Comparison of ENCODE assay signal across 34 mouse cellular contexts in the genomic region with DNA sequence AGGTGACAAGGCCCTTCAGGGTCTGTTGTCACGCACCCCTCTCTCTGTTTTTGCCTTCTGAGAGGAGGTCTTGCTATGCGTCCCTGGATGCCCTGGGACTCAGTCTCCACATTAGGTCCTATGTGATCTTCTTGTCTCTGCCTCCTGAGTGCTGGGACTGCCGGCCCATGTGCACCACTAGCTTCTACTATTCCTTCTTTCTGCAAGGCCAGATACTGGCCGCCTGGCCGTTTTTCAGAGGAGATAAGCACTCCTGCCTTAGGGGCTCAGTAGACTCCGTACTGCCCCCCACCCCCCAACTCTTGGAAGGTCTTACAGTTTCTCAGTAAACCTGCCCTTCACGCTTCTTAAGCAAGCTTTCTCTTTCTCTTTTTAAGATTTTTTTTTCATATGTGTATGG. TPM values are rescaled to one million over a fixed set of nuclear protein-coding genes. Genes with fewer than 3 reads are reported as not detected.
A peak's percentile ranks its signal among the peaks of the same experiment; 100 is the strongest.
DNase-seq lines count a peak whose midpoint lies in the region; ATAC-seq and TF ChIP-seq lines count a peak whose summit lies in the region.
"Had no signal": no experiment of that assay in that cellular context is flagged by ENCODE, and none has a peak within 500 bp of the region (broad histone marks: within the 10 kb centered on the region; RNA-seq: fewer than 3 reads in every experiment).

No protein-coding gene starts in this region.

- DNase-seq in midbrain, embryonic 11.5 days (ENCODE audit: low spot score, missing footprints): peak; percentile 69
- no peak for DNase-seq in midbrain, embryonic 10.5 days (ENCODE audit: low spot score)
- no peak for DNase-seq in liver, postnatal 0 days
- DNase-seq in frontal cortex, postnatal 14 days (ENCODE audit: low spot score in 2 of 2): no peak
- no peak for DNase-seq in left cerebral cortex, adult 9 months (ENCODE audit: low spot score in 2 of 2)
- DNase-seq in hindbrain, embryonic 10.5 days (ENCODE audit: low spot score): no peak
- DNase-seq: forebrain, postnatal 0 days; heart, adult 11 months; lung, adult 2 months had no signal

- H3K4me1 ChIP-seq in midbrain, embryonic 11.5 days (ENCODE audit: control insufficient read depth, insufficient read depth, low read length): no peaks in the 10 kb centered on the region
- no peaks in the 10 kb centered on the region for H3K4me1 ChIP-seq in midbrain, embryonic 10.5 days
- peaks cover 38% of the 10 kb centered on the region for H3K4me1 ChIP-seq in liver, embryonic 12.5 days
- H3K4me1 ChIP-seq in liver, postnatal 0 days (ENCODE audit: insufficient read depth): peaks cover 13% of the 10 kb centered on the region
- 0 out of 2 replicates have a peak, but pooled peaks cover 2% of the 10 kb centered on the region for H3K4me1 ChIP-seq in hindbrain, embryonic 10.5 days (replicated peaks)
- H3K4me1 ChIP-seq: embryonic facial prominence, embryonic 13.5 days; forebrain, embryonic 12.5 days; hindbrain, embryonic 13.5 days; limb, embryonic 13.5 days; midbrain, embryonic 12.5 days; neural tube, embryonic 13.5 days had no signal

- no peak overlapping the region for H3K4me3 ChIP-seq in midbrain, embryonic 11.5 days (ENCODE audit: low read depth, low read length)
- no peak overlapping the region for H3K4me3 ChIP-seq in midbrain, embryonic 10.5 days
- no peak overlapping the region for H3K4me3 ChIP-seq in liver, embryonic 12.5 days
- no peak overlapping the region for H3K4me3 ChIP-seq in liver, postnatal 0 days (ENCODE audit: low read depth, low read length)
- no peak overlapping the region for H3K4me3 ChIP-seq in hindbrain, embryonic 10.5 days
- H3K4me3 ChIP-seq: embryonic facial prominence, embryonic 13.5 days; erythroblast, embryonic 14.5 days; forebrain, embryonic 12.5 days; hindbrain, embryonic 13.5 days; limb, embryonic 13.5 days; midbrain, embryonic 12.5 days; myocyte; neural tube, embryonic 13.5 days had no signal

- no peak overlapping the region for H3K9ac ChIP-seq in midbrain, embryonic 11.5 days (ENCODE audit: low read length)
- H3K9ac ChIP-seq in liver, embryonic 12.5 days: peak overlapping the region; percentile 39
- no peak overlapping the region for H3K9ac ChIP-seq in liver, postnatal 0 days (replicated peaks)
- H3K9ac ChIP-seq: embryonic facial prominence, embryonic 13.5 days; forebrain, embryonic 12.5 days; forebrain, postnatal 0 days; hindbrain, embryonic 13.5 days; limb, embryonic 13.5 days; midbrain, embryonic 12.5 days; neural tube, embryonic 13.5 days had no signal

- TF ChIP-seq EP300 in liver, postnatal 0 days (IDR thresholded peaks at IDR 0.05; ENCODE audit: low read depth): no peak

- H3K27me3 ChIP-seq in midbrain, embryonic 11.5 days (ENCODE audit: control insufficient read depth, insufficient read depth, low read length): no peaks in the 10 kb centered on the region
- no peaks in the 10 kb centered on the region for H3K27me3 ChIP-seq in midbrain, embryonic 10.5 days (ENCODE audit: low read depth, poor library complexity, severe bottlenecking)
- H3K27me3 ChIP-seq in liver, embryonic 12.5 days (replicated peaks): no peaks in the 10 kb centered on the region
- no peaks in the 10 kb centered on the region for H3K27me3 ChIP-seq in liver, postnatal 0 days (ENCODE audit: insufficient read depth, low read length)
- no peaks in the 10 kb centered on the region for H3K27me3 ChIP-seq in hindbrain, embryonic 10.5 days (ENCODE audit: insufficient read depth, poor library complexity, severe bottlenecking)
- H3K27me3 ChIP-seq: embryonic facial prominence, embryonic 13.5 days; forebrain, embryonic 12.5 days; hindbrain, embryonic 13.5 days; limb, embryonic 13.5 days; midbrain, embryonic 12.5 days; neural tube, embryonic 13.5 days had no signal

- no peak overlapping the region for H3K27ac ChIP-seq in midbrain, embryonic 11.5 days (ENCODE audit: low read depth, low read length)
- H3K27ac ChIP-seq in midbrain, embryonic 10.5 days (replicated peaks): no peak overlapping the region
- peak overlapping the region; percentile 71 for H3K27ac ChIP-seq in liver, embryonic 12.5 days
- H3K27ac ChIP-seq in liver, postnatal 0 days (ENCODE audit: low read depth): peak overlapping the region; percentile 29; the same call in 1 of the 2 replicates
- no peak overlapping the region for H3K27ac ChIP-seq in hindbrain, embryonic 10.5 days
- H3K27ac ChIP-seq: embryonic facial prominence, embryonic 13.5 days; forebrain, embryonic 12.5 days; hindbrain, embryonic 13.5 days; limb, embryonic 13.5 days; macrophage; midbrain, embryonic 12.5 days; neural tube, embryonic 13.5 days had no signal

- no peak for ATAC-seq in midbrain, embryonic 11.5 days (ENCODE audit: low FRiP score)
- ATAC-seq in erythroblast, adult 5-6 weeks (replicated peaks; ENCODE audit: low FRiP score, poor library complexity, severe bottlenecking): 0 out of 2 replicates have a peak, but pooled peaks have one; percentile 45
- peak; percentile 74 for ATAC-seq in liver, embryonic 12.5 days
- no peak for ATAC-seq in liver, postnatal 0 days
- ATAC-seq: activated CD4-positive, CD25-positive, alpha-beta regulatory T cell, adult 4 months; CD4-positive, CD25-positive, alpha-beta regulatory T cell, adult 4 months; forebrain, postnatal 0 days; intestine, postnatal 0 days had no signal

- no peak for TF ChIP-seq CTCF in liver, postnatal 0 days (IDR thresholded peaks at IDR 0.05; ENCODE audit: low read depth)

- H3K9me3 ChIP-seq in midbrain, embryonic 11.5 days (ENCODE audit: control insufficient read depth, low read length): no peaks in the 10 kb centered on the region
- H3K9me3 ChIP-seq in midbrain, embryonic 10.5 days (replicated peaks): peaks cover 7% of the 10 kb centered on the region; the same call in 1 of the 2 replicates
- H3K9me3 ChIP-seq in liver, embryonic 12.5 days (replicated peaks): peaks cover 7% of the 10 kb centered on the region; the same call in 1 of the 2 replicates
- H3K9me3 ChIP-seq in liver, postnatal 0 days (ENCODE audit: low read length): no peaks in the 10 kb centered on the region
- H3K9me3 ChIP-seq in hindbrain, embryonic 10.5 days: peaks cover 7% of the 10 kb centered on the region; the same call in 1 of the 2 replicates
- H3K9me3 ChIP-seq: embryonic facial prominence, embryonic 13.5 days; forebrain, embryonic 12.5 days; hindbrain, embryonic 13.5 days; limb, embryonic 13.5 days; midbrain, embryonic 12.5 days; neural tube, embryonic 13.5 days had no signal

- H3K4me2 ChIP-seq in midbrain, embryonic 11.5 days: no peak overlapping the region
- peak overlapping the region; percentile 31 for H3K4me2 ChIP-seq in liver, embryonic 12.5 days
- H3K4me2 ChIP-seq in liver, postnatal 0 days (ENCODE audit: low read depth, low read length): no peak overlapping the region
- H3K4me2 ChIP-seq: embryonic facial prominence, embryonic 13.5 days; forebrain, embryonic 12.5 days; hindbrain, embryonic 13.5 days; limb, embryonic 13.5 days; midbrain, embryonic 12.5 days; neural tube, embryonic 13.5 days had no signal

- H3K36me3 ChIP-seq in midbrain, embryonic 11.5 days (ENCODE audit: control insufficient read depth, insufficient read depth, low read length): no peaks in the 10 kb centered on the region
- H3K36me3 ChIP-seq in midbrain, embryonic 10.5 days: no peaks in the 10 kb centered on the region
- H3K36me3 ChIP-seq in liver, embryonic 12.5 days: no peaks in the 10 kb centered on the region
- H3K36me3 ChIP-seq in liver, postnatal 0 days (replicated peaks; ENCODE audit: insufficient read depth, low read length): no peaks in the 10 kb centered on the region
- no peaks in the 10 kb centered on the region for H3K36me3 ChIP-seq in hindbrain, embryonic 10.5 days
- H3K36me3 ChIP-seq: embryonic facial prominence, embryonic 13.5 days; forebrain, embryonic 12.5 days; hindbrain, embryonic 13.5 days; limb, embryonic 13.5 days; midbrain, embryonic 12.5 days; neural tube, embryonic 13.5 days had no signal

- WGBS in midbrain, embryonic 11.5 days: 94% methylated on average over 7 of the region's 7 CpGs
- 89% methylated on average over 7 of the region's 7 CpGs for WGBS in midbrain, embryonic 10.5 days
- WGBS in liver, embryonic 12.5 days (ENCODE audit: insufficient replicate concordance): 35% methylated on average over 7 of the region's 7 CpGs
- 56% methylated on average over 7 of the region's 7 CpGs for WGBS in liver, postnatal 0 days (ENCODE audit: insufficient replicate concordance)
- WGBS in hindbrain, embryonic 10.5 days: 87% methylated on average over 7 of the region's 7 CpGs

RNA-seq across cellular contexts. Expression of a gene that starts 7.5 kb away (rescaled TPM):
- polyA plus RNA-seq in midbrain, embryonic 11.5 days (2014; fragmentation: Nextera tagmentation; extraction: Ambion mirVana): not detected in 2 replicates
- polyA plus RNA-seq in midbrain, embryonic 10.5 days (2016; fragmentation: Nextera tagmentation; extraction: Ambion mirVana): 0.22 TPM in 1 of 2 replicates, not detected in the other
- 9.8 TPM in 1 of 2 replicates, not detected in the other for total RNA-seq in erythroblast, adult 5-6 weeks (2015; ENCODE audit: low replicate concordance)
- total RNA-seq in erythroblast, adult 5-6 weeks (2017; ENCODE audit: low replicate concordance): not detected in 2 replicates
- polyA plus RNA-seq in liver, embryonic 12.5 days (2016; fragmentation: Nextera tagmentation; extraction: Ambion mirVana): 0.51 and 0.73 TPM in 2 replicates
- polyA plus RNA-seq in liver, postnatal 0 days (2015; fragmentation: Nextera tagmentation; extraction: Ambion mirVana): 0.14 and 0.29 TPM in 2 replicates
- polyA plus RNA-seq in hindbrain, embryonic 10.5 days (2016; fragmentation: Nextera tagmentation; extraction: Ambion mirVana): 0.16 and 0.26 TPM in 2 replicates
- total RNA-seq: adrenal gland, adult 2 months; adrenal gland, postnatal 36 days; common myeloid progenitor, adult 5-6 weeks; forebrain, postnatal 0 days; gastrocnemius, postnatal 14 days; layer of hippocampus, adult 18-20 months; layer of hippocampus, postnatal 10 days; left cerebral cortex, adult 18-20 months; left cerebral cortex, postnatal 36 days had no signal
- polyA plus RNA-seq: brain, embryonic 14.5 days; CD4-positive, CD25-positive, alpha-beta regulatory T cell, adult 4 months; embryonic facial prominence, embryonic 13.5 days; forebrain, embryonic 12.5 days; forebrain, postnatal 0 days; heart, embryonic 14.5 days; hindbrain, embryonic 13.5 days; intestine, postnatal 0 days; limb, embryonic 13.5 days; macrophage; midbrain, embryonic 12.5 days; myocyte; neural tube, embryonic 13.5 days had no signal

RNA-seq across cellular contexts. Expression of a gene that starts 15.6 kb away (rescaled TPM):
- 92.4 and 97.4 TPM in 2 replicates for polyA plus RNA-seq in midbrain, embryonic 11.5 days (2014; fragmentation: Nextera tagmentation; extraction: Ambion mirVana)
- polyA plus RNA-seq in midbrain, embryonic 10.5 days (2016; fragmentation: Nextera tagmentation; extraction: Ambion mirVana): 107 and 114 TPM in 2 replicates
- 81.7 and 150 TPM in 2 replicates for total RNA-seq in erythroblast, adult 5-6 weeks (2015; ENCODE audit: low replicate concordance)
- total RNA-seq in erythroblast, adult 5-6 weeks (2017; ENCODE audit: low replicate concordance): 178 and 221 TPM in 2 replicates
- polyA plus RNA-seq in liver, embryonic 12.5 days (2016; fragmentation: Nextera tagmentation; extraction: Ambion mirVana): 87.0 and 92.4 TPM in 2 replicates
- 38.6 and 39.5 TPM in 2 replicates for polyA plus RNA-seq in liver, postnatal 0 days (2015; fragmentation: Nextera tagmentation; extraction: Ambion mirVana)
- 103 and 111 TPM in 2 replicates for polyA plus RNA-seq in hindbrain, embryonic 10.5 days (2016; fragmentation: Nextera tagmentation; extraction: Ambion mirVana)

RNA-seq across cellular contexts. Expression of a gene that starts 21.0 kb away (rescaled TPM):
- 0.10 TPM in 1 of 2 replicates, not detected in the other for polyA plus RNA-seq in midbrain, embryonic 11.5 days (2014; fragmentation: Nextera tagmentation; extraction: Ambion mirVana)
- 0.11 and 0.26 TPM in 2 replicates for polyA plus RNA-seq in midbrain, embryonic 10.5 days (2016; fragmentation: Nextera tagmentation; extraction: Ambion mirVana)
- total RNA-seq in erythroblast, adult 5-6 weeks (2015; ENCODE audit: low replicate concordance): not detected in 2 replicates
- total RNA-seq in erythroblast, adult 5-6 weeks (2017; ENCODE audit: low replicate concordance): 0.17 TPM in 1 of 2 replicates, not detected in the other
- polyA plus RNA-seq in liver, embryonic 12.5 days (2016; fragmentation: Nextera tagmentation; extraction: Ambion mirVana): 0.17 and 0.25 TPM in 2 replicates
- 0.08 and 0.09 TPM in 2 replicates for polyA plus RNA-seq in liver, postnatal 0 days (2015; fragmentation: Nextera tagmentation; extraction: Ambion mirVana)
- polyA plus RNA-seq in hindbrain, embryonic 10.5 days (2016; fragmentation: Nextera tagmentation; extraction: Ambion mirVana): 0.07 and 0.31 TPM in 2 replicates
- total RNA-seq: adrenal gland, adult 2 months; adrenal gland, postnatal 36 days; heart, postnatal 36 days had no signal
- polyA plus RNA-seq: erythroblast, embryonic 14.5 days; myocyte had no signal

Comparison
In these comparisons a context has a peak if more than half of its experiments do, and no peak if none do; other contexts are left out.
1. ATAC-seq: peak in erythroblast, adult 5-6 weeks (single experiment) and liver, embryonic 12.5 days (single experiment); none in midbrain, embryonic 11.5 days (single experiment) and liver, postnatal 0 days (single experiment).
2. H3K27ac ChIP-seq: peak in liver, embryonic 12.5 days (single experiment) and liver, postnatal 0 days (single experiment); none in midbrain, embryonic 11.5 days (single experiment), midbrain, embryonic 10.5 days (single experiment) and hindbrain, embryonic 10.5 days (single experiment).